Mouse (Mus musculus): Measurements from ENCODE around the gene Synrg. TPM values are rescaled to one million over a fixed set of nuclear protein-coding genes. Genes with fewer than 3 reads are reported as not detected.

The Synrg gene
- total RNA-seq, 2 experiments from 2014 or later, result 21.0 to 33.4 TPM

GRCm38 (mm10) chr11:84067720-84068190 lies 103.5 kb downstream of the Synrg start:
- no peak for ATAC-seq (replicated peaks; ENCODE audit: low FRiP score, low TSS enrichment, poor library complexity, severe bottlenecking)

- ATAC-seq (replicated peaks; ENCODE audit: low FRiP score, low TSS enrichment, poor library complexity, severe bottlenecking), result no peak
These were observed 104.2 kb downstream of the Synrg start for GRCm38 (mm10) chr11:84068191-84069033.

- ATAC-seq (replicated peaks; ENCODE audit: low FRiP score, low TSS enrichment, poor library complexity, severe bottlenecking), result no peak
These were observed 104.8 kb downstream of the Synrg start, which contains the start of gene Dusp14 for GRCm38 (mm10) chr11:84069034-84069370. Gene Dusp14 (minus strand): TSS chr11:84069261.

GRCm38 (mm10) chr11:84072904-84073651 lies 108.8 kb downstream of the Synrg start:
- ATAC-seq (replicated peaks; ENCODE audit: low FRiP score, low TSS enrichment, poor library complexity, severe bottlenecking), result no peak

- no peak for ATAC-seq (replicated peaks; ENCODE audit: low FRiP score, low TSS enrichment, poor library complexity, severe bottlenecking)
These were observed 109.9 kb downstream of the Synrg start for GRCm38 (mm10) chr11:84073816-84074764.

- no peak for ATAC-seq (replicated peaks; ENCODE audit: low FRiP score, low TSS enrichment, poor library complexity, severe bottlenecking)
These were observed 112.8 kb downstream of the Synrg start for GRCm38 (mm10) chr11:84077008-84077407.

- no peak for ATAC-seq (replicated peaks; ENCODE audit: low FRiP score, low TSS enrichment, poor library complexity, severe bottlenecking)
These were observed 114.4 kb downstream of the Synrg start for GRCm38 (mm10) chr11:84078601-84079000.

- no peak for ATAC-seq (replicated peaks; ENCODE audit: low FRiP score, low TSS enrichment, poor library complexity, severe bottlenecking)
These were observed 115.1 kb downstream of the Synrg start for GRCm38 (mm10) chr11:84079361-84079760.

GRCm38 (mm10) chr11:84079887-84080286 lies 115.7 kb downstream of the Synrg start:
- no peak for ATAC-seq (replicated peaks; ENCODE audit: low FRiP score, low TSS enrichment, poor library complexity, severe bottlenecking)

GRCm38 (mm10) chr11:84080327-84080726 lies 116.1 kb downstream of the Synrg start:
- ATAC-seq (replicated peaks; ENCODE audit: low FRiP score, low TSS enrichment, poor library complexity, severe bottlenecking), result no peak

GRCm38 (mm10) chr11:84081901-84082300 lies 117.7 kb downstream of the Synrg start:
- no peak for ATAC-seq (replicated peaks; ENCODE audit: low FRiP score, low TSS enrichment, poor library complexity, severe bottlenecking)

- ATAC-seq (replicated peaks; ENCODE audit: low FRiP score, low TSS enrichment, poor library complexity, severe bottlenecking), result no peak
These were observed 126.3 kb downstream of the Synrg start for GRCm38 (mm10) chr11:84090572-84090971.

Other genes with a start within 250 kb of the Synrg start
- 30.6 TPM in 1 of 2 replicates, not detected in the other for gene Wfdc21, start 217.5 kb upstream of the Synrg start, total RNA-seq (2014; fragmentation: Nextera tagmentation)
- 2.1 TPM in 1 of 2 replicates, not detected in the other for gene Wfdc21, start 217.5 kb upstream of the Synrg start, total RNA-seq (2017)
- gene Heatr6, start 210.7 kb upstream of the Synrg start, total RNA-seq (2014; fragmentation: Nextera tagmentation), result 21.9 and 38.9 TPM in 2 replicates
- gene Heatr6, start 210.7 kb upstream of the Synrg start, total RNA-seq (2017), result 10.2 and 20.6 TPM in 2 replicates
- not detected in 2 replicates for gene Hnf1b, start 114.4 kb upstream of the Synrg start, total RNA-seq (2014; fragmentation: Nextera tagmentation)
- not detected in 2 replicates for gene Hnf1b, start 114.4 kb upstream of the Synrg start, total RNA-seq (2017)
- 29.1 and 31.5 TPM in 2 replicates for gene Ddx52, start 22.4 kb upstream of the Synrg start, total RNA-seq (2014; fragmentation: Nextera tagmentation)
- 58.8 and 95.1 TPM in 2 replicates for gene Ddx52, start 22.4 kb upstream of the Synrg start, total RNA-seq (2017)
- not detected in 2 replicates for gene Dusp14, start 104.8 kb downstream of the Synrg start, total RNA-seq (2014; fragmentation: Nextera tagmentation)
- not detected in 2 replicates for gene Dusp14, start 104.8 kb downstream of the Synrg start, total RNA-seq (2017)
- 35.2 and 37.8 TPM in 2 replicates for gene Tada2a, start 165.2 kb downstream of the Synrg start, total RNA-seq (2014; fragmentation: Nextera tagmentation)
- 35.0 and 38.3 TPM in 2 replicates for gene Tada2a, start 165.2 kb downstream of the Synrg start, total RNA-seq (2017)
- gene Acaca, start 165.2 kb downstream of the Synrg start, total RNA-seq (2014; fragmentation: Nextera tagmentation), result 30.2 and 41.0 TPM in 2 replicates
- 22.5 and 38.4 TPM in 2 replicates for gene Acaca, start 165.2 kb downstream of the Synrg start, total RNA-seq (2017)
- not detected in 2 replicates for gene Gm11437, start 203.0 kb downstream of the Synrg start, total RNA-seq (2014; fragmentation: Nextera tagmentation)
- not detected in 2 replicates for gene Gm11437, start 203.0 kb downstream of the Synrg start, total RNA-seq (2017)